Mouse (Mus musculus) heart, adult 9 months (tissue): ENCODE data around the gene Pkn1.
A peak's percentile ranks its signal among the peaks of the same experiment; 100 is the strongest.

Experiments used
- DNase-seq, 2 experiments: peaks; one replicate each; pipeline ENCODE4 v3.0.0; 2022; ENCODE audit warnings: low spot score in 2 of 2

The Pkn1 gene

DNA sequence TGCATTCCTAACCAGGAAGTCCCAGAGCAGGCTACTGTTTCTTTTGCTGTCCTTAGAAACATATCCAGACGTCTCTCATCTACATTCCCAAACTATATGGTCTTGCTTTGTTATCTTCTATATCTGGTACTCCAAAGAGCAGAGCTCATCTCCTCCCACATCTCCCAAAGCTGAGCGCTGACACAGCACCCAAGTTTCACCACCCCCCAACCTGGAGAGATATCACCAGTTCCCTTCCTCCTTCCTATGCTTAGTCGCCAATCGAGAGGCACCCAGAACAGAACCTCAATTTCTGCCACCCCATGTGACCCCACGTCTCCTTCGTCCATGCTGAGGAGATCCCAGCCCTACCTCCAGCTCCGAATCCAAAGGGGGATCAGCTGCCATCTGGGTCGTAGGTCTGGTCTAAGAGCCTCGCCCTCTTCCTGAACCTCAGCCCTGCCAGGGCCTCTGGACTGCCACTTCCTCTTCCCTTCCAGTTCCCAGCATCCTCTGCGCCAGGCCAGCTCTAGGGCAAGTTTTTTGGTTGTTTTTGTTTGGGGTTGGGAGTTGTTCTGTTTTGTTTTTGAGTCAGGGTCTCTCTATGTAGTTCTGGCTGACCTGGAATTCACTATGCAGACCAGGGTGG lies 5.3 kb downstream of the Pkn1 start:
- peak; percentile 32 to 56 for DNase-seq

DNA sequence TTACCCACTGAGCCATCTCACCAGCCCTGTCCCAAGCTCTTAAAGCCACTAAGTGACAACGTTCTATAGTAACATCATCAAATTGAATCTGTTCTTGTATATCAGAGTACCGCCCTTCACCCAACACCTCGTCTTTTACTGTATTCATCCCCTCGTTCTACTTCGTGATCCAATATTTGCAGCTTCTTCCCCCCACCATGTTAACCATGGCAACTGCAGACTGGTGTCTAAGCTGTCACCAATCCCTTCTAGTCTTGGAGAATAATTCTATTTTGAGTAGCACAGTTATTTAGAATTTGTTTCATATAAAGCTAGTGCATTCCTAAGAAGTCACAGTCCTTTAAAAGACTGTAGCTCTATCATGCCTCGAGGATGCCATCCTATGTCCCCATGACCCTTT lies 9.7 kb downstream of the Pkn1 start:
- DNase-seq = no peak

DNA sequence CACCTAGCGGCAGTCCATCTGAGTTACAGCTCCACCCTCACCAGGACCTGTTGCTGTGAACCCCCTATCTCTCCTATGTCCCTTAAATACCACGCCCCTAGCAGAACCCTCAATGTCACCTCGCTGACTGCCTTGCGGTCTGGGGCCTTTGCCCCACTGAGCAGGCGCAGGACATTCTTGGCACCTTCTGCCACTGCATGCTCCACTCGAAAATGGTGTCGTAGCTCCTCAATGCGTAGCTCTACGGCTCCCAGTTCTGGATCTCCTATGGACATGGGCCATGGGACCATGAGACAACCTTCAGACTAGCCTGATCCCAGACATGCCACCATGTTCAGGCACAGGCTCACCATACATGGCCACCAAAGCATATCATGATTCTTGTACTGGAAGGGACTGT lies 14.5 kb downstream of the Pkn1 start:
- no peak for DNase-seq

DNA sequence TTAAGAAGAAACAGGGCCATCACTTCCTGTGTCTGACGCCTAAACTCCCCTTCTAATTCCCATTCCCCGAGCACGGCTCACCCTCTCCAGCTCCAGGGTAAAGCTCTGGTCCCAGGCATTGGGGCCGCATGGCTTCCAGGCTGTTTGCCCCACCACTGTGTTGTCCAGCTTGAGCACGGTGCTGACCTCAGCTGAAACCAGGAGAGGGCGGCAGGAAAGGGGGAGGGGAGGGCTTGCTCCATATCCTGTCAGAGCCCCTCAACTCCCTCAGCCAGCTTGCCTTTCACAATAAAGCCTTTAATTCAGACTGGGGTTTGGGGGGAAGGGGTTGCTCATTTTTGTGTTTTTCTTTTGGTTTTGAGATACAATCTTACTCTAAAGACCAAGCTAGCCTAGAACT lies 17.9 kb downstream of the Pkn1 start:
- DNase-seq = no peak

DNA sequence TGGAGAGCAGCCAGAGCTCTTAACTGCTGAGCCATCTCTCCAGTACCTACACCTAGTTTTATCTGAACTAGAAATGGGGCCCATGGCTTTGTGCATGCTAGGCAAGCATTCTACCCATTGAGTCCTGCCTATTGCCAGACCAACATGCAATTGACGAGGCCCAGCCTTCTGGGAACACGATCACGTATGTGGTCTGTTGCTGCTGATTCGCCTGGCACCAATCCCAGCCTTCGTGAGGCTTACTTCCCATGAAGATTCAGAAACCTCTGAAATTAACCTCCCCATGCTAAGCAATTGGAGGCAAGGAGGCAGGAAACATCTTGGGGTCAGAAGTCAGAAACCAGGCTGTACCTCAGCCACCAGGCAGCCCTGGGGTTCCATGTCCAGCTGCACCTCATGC lies 18.4 kb downstream of the Pkn1 start:
- no peak for DNase-seq

DNA sequence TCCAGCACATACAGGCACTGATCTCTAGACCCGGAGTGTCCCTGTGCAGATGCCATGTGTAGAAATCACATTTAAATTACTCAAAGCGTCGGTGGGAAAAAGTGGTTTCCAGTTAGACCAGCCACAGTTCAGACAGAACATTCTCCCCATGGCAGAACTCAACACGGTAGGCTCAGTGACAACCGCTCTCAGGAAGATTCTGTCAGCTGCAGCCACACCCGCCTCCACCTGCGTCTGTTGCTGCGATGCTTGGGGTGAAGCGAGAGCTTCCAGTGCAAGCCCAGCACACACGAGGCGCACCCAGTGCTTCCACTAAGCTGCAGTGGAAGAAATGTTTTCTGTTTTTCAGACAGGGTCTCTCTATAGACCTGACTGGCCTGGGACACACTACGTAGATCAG lies 19.1 kb downstream of the Pkn1 start:
- DNase-seq = no peak

DNA sequence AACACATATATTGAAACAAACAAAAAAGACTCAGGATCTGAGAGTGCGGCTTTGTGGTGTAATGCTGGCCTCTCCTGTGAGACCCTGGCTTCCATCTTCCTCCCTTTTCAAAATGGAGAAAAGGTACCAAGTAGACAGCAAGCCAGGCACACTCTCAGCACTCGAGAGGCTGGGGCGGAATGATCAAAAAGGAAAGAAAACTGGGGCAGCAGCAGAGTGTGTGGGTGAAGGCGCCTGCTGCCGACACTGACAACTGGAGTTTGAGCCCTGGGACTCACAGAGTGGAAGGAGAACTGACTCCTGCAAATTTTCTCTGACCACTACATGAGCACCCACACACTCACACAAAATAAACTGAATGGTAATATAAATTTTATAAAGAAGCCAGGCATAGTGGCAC lies 24.5 kb downstream of the Pkn1 start:
- DNase-seq = no peak

DNA sequence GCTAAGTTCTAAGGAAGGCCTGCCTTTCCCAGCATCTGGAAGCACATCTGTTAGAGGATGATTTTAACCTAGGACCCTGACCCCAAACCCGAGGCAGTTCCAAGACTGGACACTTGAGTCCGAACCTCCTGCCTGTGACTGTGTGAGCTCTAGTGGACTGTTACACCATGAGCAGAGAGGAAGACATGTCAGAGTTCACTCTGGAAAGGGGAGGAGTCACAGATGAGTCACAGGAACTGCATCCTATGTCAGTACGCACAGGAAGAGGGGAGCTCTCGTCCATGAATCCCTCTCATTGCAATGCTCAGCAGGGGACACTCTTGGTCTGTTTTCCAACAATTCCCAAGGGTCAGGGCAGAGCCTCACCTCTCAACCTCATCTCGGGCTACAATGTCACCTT lies 26.0 kb downstream of the Pkn1 start:
- DNase-seq = no peak

DNA sequence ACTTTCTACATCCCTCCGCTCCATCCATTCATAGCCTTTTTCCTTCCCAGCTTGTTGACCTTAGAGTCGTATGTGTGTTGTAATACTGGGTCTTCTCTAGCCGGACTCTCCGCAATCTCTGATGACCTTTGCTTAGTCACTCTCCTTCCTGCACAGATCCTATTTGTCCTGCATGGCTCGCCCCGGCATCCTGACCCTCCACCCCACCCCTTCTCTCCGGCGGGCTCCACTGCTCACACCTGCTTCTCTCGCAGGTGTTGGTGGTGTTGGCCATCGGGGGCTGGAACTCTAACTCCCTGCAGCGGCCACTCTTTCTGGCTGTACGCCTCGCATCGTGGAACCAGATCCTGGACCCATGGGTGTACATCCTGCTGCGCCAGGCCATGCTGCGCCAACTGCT lies 30.0 kb downstream of the Pkn1 start:
- DNase-seq = no peak

DNA sequence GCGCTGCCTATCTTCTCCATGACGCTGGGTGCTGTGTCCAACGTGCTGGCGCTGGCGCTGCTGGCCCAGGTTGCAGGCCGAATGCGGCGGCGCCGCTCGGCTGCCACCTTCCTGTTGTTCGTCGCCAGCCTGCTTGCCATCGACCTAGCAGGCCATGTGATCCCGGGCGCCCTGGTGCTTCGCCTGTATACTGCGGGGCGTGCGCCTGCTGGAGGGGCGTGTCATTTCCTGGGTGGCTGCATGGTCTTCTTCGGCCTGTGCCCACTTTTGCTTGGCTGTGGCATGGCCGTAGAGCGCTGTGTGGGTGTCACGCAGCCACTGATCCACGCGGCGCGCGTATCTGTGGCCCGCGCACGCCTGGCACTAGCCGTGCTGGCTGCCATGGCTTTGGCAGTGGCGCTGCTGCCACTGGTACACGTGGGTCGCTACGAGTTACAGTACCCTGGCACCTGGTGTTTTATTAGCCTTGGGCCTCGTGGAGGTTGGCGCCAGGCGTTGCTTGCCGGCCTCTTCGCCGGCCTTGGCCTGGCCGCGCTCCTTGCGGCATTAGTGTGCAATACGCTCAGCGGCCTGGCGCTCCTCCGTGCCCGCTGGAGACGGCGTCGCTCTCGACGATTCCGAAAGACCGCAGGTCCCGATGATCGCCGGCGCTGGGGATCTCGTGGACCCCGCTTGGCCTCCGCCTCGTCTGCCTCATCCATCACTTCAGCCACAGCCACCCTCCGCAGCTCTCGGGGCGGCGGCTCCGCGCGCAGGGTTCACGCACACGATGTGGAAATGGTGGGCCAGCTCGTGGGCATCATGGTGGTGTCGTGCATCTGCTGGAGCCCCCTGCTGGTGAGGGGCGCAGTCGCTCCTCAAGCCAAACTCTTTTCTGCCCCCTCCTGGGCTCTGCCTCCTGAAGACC lies 30.7 kb downstream of the Pkn1 start:
- no peak for DNase-seq

DNA sequence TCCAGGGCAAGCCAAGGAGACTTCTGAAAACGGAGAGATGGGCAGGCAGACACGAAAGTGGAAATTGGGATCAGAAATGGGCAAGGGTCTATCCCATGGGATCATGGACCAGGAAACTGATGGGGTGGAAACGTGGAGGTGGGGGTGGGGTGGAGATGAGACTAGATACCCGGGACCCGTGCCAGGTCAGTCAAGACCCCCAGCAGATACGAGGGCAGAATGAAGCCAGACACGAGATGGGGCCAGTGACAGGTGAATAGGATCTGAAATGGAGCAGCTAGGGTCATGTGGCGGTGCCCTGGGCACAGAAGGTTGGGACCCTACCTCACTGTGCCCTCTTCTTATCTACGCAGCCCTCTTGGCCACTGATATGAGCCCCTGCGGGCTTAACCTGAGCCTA lies 31.5 kb downstream of the Pkn1 start:
- no peak for DNase-seq

DNA sequence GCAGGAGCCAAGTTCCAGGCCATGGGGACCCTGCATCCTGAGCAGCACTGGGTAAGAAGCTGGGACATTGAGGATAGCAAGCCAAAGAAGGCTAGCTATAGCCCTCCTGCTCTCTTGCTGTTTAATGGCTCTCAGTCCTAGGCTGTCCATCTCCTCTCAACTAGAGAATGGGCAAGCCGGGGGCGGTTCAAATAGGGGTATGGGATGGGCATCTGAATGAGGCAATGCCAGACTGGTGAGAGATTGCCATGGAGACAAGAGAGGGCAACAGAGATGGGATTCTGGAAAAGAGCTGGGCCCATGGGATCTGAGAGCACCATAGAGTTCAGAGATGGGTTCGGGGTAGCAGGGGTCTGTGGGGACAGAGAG lies 32.1 kb downstream of the Pkn1 start:
- DNase-seq = no peak

DNA sequence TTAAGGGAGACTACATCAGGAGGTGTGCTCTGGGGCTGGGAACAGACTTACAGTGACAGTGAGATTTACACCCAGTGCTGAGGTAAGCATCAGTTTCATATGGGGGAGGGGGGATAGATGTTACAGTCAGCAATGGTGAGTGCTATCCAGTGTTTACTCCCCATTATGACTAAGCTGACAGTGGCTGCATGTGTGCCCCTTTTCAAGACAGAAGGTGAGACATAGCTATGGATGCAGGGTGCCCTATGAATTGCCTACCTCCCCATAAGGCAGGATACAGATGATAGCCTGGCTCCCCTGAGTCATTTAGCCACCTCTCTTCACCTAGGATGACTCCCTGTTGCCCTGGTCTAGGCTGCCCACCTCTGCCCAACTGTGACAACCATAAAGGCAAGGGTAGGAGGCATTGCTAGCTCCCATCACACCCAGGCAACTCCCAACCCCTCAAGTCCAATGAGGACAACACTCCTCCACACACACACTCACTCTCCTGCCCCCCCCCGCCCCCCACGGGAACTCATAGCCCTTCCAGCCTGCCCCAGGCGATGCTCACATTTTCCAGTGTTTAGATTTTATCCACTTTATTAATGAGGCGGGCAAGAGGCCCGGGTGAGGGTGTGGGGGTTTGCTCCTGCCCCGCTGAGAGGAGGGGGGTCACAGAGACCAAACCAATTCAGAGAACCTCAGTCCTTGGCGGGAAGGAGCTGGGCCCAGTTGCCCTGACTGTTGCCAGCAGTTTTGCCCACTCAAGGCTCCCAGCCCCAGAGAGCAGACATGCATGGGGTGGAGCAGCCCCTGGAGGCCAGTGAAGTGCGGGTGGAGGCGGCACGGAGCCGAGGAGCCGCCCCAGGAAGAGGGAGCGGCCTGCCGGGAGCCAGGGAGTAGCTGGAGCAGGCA lies 32.8 kb downstream of the Pkn1 start, which contains the start of gene Ptger1:
Gene Ptger1 (plus strand): TSS at position 710 of the 897 bp plus-strand sequence.
- peak; percentile 80 to 84 for DNase-seq

DNA sequence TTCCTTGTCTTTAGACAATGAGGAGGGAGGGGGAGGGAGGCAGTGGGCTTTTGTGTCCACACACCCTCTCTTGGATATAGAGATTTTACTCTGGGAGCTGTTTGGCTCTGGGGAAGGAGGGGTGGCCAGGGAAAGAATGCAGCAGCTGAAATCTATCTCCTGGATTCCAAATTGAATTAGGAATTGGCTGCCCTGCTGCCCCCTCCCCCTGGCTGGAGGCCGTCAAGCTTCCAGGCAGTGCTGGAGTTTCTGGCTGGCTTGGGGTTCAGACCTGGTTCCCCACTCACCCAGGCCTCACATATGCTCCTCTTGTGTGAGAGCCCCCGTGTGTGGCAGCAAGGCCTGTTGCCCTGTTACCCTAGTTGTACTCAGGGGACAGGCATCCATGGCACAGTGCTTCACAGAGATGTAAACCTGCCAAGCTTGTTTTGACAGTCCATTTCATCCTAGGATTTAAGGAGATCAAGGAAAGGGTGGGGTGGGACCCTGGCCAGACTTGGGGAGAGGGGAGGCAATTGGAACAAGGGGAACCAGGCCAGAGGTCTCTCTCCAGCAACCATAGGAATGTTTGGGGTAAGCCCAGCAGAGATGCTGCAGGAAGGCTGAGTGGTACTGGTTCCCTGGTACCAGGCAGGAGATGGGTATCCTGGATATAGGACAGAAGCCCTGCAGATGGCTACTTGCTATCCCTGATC lies 33.9 kb downstream of the Pkn1 start:
- DNase-seq = peak in 1 of 2 experiments; percentile 45

DNA sequence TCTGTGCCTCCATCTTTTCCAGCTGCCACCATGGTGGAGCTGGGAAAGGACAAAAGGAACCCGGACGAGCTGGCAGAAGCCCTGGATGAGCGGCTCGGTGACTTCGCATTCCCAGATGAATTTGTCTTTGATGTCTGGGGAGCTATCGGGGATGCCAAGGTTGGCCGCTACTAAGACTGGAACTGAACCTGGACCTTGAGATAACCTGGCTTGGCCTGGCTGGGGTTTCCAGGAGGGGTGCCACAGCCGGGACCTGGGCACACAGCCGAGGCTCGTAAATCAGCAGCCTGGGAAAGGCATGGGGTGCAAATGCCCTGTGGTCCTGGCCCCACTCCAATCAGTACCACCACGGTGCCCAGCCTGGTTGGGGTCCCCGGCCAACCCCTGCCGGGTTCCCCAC lies 34.9 kb downstream of the Pkn1 start:
- DNase-seq = no peak

DNA sequence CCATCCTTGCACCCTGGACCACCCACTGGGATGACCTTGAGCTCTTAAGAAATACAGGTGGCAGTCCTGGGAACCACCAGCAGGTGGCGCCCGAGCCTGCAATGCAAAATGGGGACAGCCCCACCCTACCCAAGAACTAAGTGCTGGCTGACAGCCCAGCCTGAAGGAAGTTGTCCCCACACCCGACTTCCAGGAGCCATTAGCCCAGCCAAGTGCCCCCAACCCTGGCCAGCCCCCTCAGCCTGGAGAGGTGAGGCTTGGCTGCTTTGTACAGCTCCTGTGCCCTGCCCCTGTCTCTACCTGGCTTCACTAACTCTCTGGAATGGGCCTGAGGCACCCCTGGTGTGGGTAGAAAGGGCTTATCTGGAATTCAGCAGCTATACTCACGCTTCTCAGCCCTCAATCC lies 36.6 kb downstream of the Pkn1 start:
- peak; percentile 85 to 91 for DNase-seq

DNA sequence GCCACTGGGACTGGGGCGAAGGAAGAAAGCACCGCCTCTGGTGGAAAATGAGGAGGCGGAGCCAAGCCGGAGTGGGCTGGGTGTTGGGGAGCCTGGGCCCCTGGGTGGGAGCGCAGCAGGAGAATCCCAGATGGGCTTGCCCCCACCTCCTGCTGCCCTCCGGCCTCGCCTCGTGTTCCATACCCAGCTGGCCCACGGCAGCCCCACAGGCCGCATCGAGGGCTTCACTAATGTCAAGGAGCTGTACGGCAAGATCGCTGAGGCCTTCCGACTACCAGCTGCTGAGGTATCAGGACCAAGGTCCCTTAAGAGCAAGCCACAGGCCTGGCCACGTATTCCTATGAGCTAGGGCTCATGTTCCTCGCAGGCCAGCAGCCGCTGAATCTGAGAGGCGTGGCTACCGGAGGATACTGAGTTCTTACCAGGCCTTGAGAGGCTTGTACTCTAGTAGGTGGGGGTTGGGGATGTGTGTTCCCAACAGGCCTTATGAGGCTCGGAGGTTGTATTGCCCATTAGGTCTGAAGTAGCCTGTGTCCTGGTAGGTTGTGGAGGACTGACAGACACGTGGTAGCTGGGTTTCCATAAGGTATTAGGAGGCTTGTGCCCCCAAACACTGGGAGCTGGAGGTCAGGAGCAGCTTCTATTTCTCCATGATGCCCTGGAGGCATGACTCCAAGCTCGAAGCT lies 37.8 kb downstream of the Pkn1 start:
- no peak for DNase-seq

DNA sequence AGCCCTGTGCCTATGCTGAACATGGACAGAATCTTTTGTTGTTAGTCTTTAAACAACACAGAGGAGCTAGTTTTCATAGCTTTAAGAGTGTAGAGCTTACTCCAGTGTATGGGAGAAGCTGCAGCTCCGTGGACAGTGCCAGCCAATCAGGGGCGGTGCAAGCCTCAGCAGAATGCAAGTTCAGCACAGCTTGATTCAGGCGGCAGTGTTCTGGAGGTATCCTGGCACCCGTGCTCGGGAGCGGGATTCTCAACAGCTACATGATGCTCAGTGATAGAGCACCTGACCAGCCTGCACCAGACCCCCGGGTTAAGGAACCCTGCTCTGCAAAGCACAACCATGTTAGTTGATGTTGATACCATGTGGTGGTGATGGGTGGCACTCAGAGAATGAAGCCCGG lies 38.4 kb downstream of the Pkn1 start:
- no peak for DNase-seq

DNA sequence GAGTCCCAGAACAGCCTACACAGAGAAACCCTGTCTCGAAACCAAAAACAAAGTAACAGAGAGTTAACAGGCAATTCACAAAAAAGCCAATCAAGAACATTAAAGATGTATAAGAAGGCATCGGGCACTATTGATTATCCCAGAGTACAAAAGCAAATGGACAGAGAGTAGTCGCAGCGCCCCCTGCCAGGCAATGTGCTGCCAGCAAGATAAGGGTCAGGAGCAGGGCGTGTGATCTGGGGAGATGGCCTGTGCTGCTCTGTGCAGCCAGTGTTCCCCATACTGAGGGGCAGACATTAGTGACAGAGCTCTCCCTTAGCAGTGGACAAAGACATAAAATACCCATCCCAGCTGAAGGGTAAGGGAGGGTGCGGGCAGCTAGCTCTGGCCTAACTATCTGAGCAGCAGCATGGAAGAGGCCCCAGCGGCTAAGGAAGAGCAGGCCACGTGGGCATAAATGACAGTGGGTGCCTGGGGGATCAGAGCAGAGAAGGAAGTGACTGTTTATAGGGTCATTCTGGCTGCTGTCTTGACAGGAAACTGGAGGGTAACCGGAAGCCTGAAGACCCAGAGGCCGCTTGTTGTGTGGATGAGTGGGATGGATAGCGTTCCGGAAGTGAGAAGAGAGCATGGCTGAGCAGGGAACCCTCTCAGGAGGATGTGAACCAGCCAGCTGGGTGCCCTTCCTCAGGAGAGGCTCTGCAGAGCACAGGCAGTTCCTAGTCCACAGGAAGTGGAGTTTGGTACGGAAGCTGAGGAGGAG lies 42.3 kb downstream of the Pkn1 start:
- peak in 1 of 2 experiments; percentile 54 for DNase-seq

DNA sequence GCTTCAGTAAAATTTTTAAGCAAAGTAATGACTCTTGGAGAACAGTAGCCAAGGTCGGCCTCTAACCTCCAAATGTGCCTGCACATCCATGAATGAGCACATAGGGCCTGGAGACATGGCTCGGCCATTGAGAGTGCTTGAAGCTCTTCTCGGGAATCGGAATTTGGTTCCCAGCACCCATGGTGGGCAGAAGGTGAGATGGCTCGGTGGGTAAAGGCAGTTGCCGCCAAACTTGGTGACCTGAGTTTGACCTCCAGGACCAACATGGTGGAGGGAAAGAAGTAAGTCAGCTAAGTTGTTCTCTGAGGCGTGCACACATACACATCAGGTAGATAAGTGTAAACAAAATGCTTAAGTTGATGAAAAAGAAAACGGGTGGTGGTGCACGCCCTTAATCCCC lies 42.9 kb downstream of the Pkn1 start:
- no peak for DNase-seq
